Mouse (Mus musculus) mesoderm, embryonic 11.5 days (tissue): ENCODE results near the gene Irak2.
A peak's percentile ranks its signal among the peaks of the same experiment; 100 is the strongest.

Source experiments
- DNase-seq: peaks from one replicate; pipeline ENCODE4 v3.0.0-alpha.2; 2012; ENCODE audit warnings: low read depth, low spot score

The Irak2 gene

GRCm38 (mm10) chr6:113638302-113639040 lies at the start of gene Irak2:
Gene Irak2, plus strand, starts transcription at chr6:113638467.
- peak; percentile 94 for DNase-seq

GRCm38 (mm10) chr6:113592637-113593036 lies 45.6 kb upstream of the Irak2 start:
- no peak for DNase-seq

- no peak for DNase-seq
These were observed 40.3 kb upstream of the Irak2 start for GRCm38 (mm10) chr6:113597945-113598344.

- no peak for DNase-seq
These were observed 38.4 kb upstream of the Irak2 start for GRCm38 (mm10) chr6:113599833-113600232.

GRCm38 (mm10) chr6:113600543-113601139 lies 37.6 kb upstream of the Irak2 start, which contains the start of gene Fancd2os:
Gene Fancd2os, minus strand, starts transcription at chr6:113600715.
- DNase-seq: no peak

GRCm38 (mm10) chr6:113602821-113603220 lies 35.4 kb upstream of the Irak2 start:
- no peak for DNase-seq

- DNase-seq: no peak
These were observed 34.3 kb upstream of the Irak2 start for GRCm38 (mm10) chr6:113603993-113604392.

- DNase-seq: peak; percentile 89
These were observed 33.6 kb upstream of the Irak2 start, which contains the start of gene Brk1 for GRCm38 (mm10) chr6:113604432-113605223. Gene Brk1, plus strand, starts transcription at chr6:113604772.

GRCm38 (mm10) chr6:113605224-113605545 lies 33.1 kb upstream of the Irak2 start:
- DNase-seq: no peak

- DNase-seq: no peak
These were observed 29.4 kb upstream of the Irak2 start for GRCm38 (mm10) chr6:113608871-113609270.

GRCm38 (mm10) chr6:113609293-113609692 lies 29.0 kb upstream of the Irak2 start:
- no peak for DNase-seq

- DNase-seq: no peak
These were observed 25.9 kb upstream of the Irak2 start for GRCm38 (mm10) chr6:113612258-113612969.

- DNase-seq: no peak
These were observed 24.1 kb upstream of the Irak2 start for GRCm38 (mm10) chr6:113614152-113614551.

- DNase-seq: no peak
These were observed 23.3 kb upstream of the Irak2 start for GRCm38 (mm10) chr6:113614997-113615396.

- no peak for DNase-seq
These were observed 22.8 kb upstream of the Irak2 start for GRCm38 (mm10) chr6:113615489-113615888.

- DNase-seq: no peak
These were observed 14.9 kb upstream of the Irak2 start for GRCm38 (mm10) chr6:113623386-113623785.

- peak; percentile 77 for DNase-seq
These were observed 14.1 kb upstream of the Irak2 start, which contains the start of gene Vhl for GRCm38 (mm10) chr6:113623941-113624751. Gene Vhl, plus strand, starts transcription at chr6:113623959.

GRCm38 (mm10) chr6:113624989-113625770 lies 13.1 kb upstream of the Irak2 start:
- no peak for DNase-seq

- no peak for DNase-seq
These were observed 7.9 kb upstream of the Irak2 start for GRCm38 (mm10) chr6:113630322-113630721.

GRCm38 (mm10) chr6:113632863-113633262 lies 5.4 kb upstream of the Irak2 start:
- DNase-seq: no peak
